ENCODE assay signal across 12 mouse cellular contexts in the genomic region with DNA sequence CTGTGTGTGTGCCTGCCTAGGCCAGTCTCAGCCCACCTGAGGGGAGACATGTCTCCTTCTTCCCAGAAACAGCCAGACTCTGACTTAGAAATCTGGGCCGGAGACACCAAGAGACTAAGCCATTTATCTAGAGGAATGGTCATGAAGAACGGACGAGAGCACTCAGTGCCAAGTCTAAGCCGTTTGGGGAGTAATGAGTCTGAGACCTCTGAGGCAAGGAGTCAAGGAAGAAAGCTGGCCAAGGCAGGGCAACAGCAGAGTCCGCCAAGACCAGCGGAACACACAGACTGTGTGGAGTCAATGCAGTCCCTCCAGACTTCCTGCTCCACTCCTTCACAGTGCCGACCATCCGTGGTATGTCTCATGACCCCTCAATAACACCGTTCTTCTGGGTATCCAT.
DNase-seq lines count a peak whose midpoint lies in the region; ATAC-seq and TF ChIP-seq lines count a peak whose summit lies in the region.
"Had no signal": no experiment of that assay in that cellular context is flagged by ENCODE, and none has a peak within 500 bp of the region (broad histone marks: within the 10 kb centered on the region; RNA-seq: fewer than 3 reads in every experiment).

No protein-coding gene starts in this region.

- TF ChIP-seq POLR2A in lung, adult 2 months (IDR thresholded peaks at IDR 0.05; ENCODE audit: borderline replicate concordance, extremely low read depth, low read depth, low read length): no peak

- H3K9ac ChIP-seq in embryonic facial prominence, embryonic 15.5 days: no peak overlapping the region
- H3K9ac ChIP-seq in lung, embryonic 15.5 days: no peak overlapping the region
- no peak overlapping the region for H3K9ac ChIP-seq in intestine, embryonic 16.5 days (ENCODE audit: low read depth, low read length)
- H3K9ac ChIP-seq: limb, embryonic 15.5 days had no signal

- no peak for ATAC-seq in embryonic facial prominence, embryonic 15.5 days (ENCODE audit: insufficient number of reproducible peaks, low FRiP score, low TSS enrichment, low read depth)
- peak; percentile 60; the same call in 1 of the 2 replicates for ATAC-seq in lung, embryonic 15.5 days (ENCODE audit: borderline replicate concordance, extremely low read depth, low FRiP score, low TSS enrichment)
- no peak for ATAC-seq in intestine, embryonic 16.5 days
- ATAC-seq: forebrain, embryonic 14.5 days had no signal

- TF ChIP-seq CTCF in lung, adult 2 months (IDR thresholded peaks at IDR 0.05; ENCODE audit: insufficient read depth, low read length): no peak

- H3K27ac ChIP-seq in embryonic facial prominence, embryonic 15.5 days (replicated peaks): 0 out of 2 replicates have a peak overlapping the region, but pooled peaks have one; percentile 5
- H3K27ac ChIP-seq in embryonic facial prominence, embryonic 10.5 days (replicated peaks): no peak overlapping the region; the same call in 1 of the 2 replicates
- no peak overlapping the region for H3K27ac ChIP-seq in lung, embryonic 15.5 days
- no peak overlapping the region for H3K27ac ChIP-seq in midbrain, embryonic 10.5 days (replicated peaks)
- no peak overlapping the region for H3K27ac ChIP-seq in intestine, embryonic 16.5 days (ENCODE audit: low read length)
- H3K27ac ChIP-seq: limb, embryonic 15.5 days had no signal

- H3K4me1 ChIP-seq in embryonic facial prominence, embryonic 15.5 days: peaks cover 54% of the 10 kb centered on the region
- peaks cover 67% of the 10 kb centered on the region for H3K4me1 ChIP-seq in embryonic facial prominence, embryonic 10.5 days
- H3K4me1 ChIP-seq in lung, adult 2 months (ENCODE audit: control insufficient read depth, insufficient read depth, low read length): no peaks in the 10 kb centered on the region
- H3K4me1 ChIP-seq in lung, embryonic 15.5 days: peaks cover 40% of the 10 kb centered on the region
- H3K4me1 ChIP-seq in midbrain, embryonic 10.5 days: peaks cover 20% of the 10 kb centered on the region
- 0 out of 2 replicates have a peak, but pooled peaks cover 3% of the 10 kb centered on the region for H3K4me1 ChIP-seq in intestine, embryonic 16.5 days (ENCODE audit: control insufficient read depth, insufficient read depth, low read length)

- H3K36me3 ChIP-seq in embryonic facial prominence, embryonic 15.5 days: no peaks in the 10 kb centered on the region
- peaks cover 17% of the 10 kb centered on the region for H3K36me3 ChIP-seq in embryonic facial prominence, embryonic 10.5 days (replicated peaks)
- H3K36me3 ChIP-seq in lung, embryonic 15.5 days: no peaks in the 10 kb centered on the region
- no peaks in the 10 kb centered on the region; the same call in 1 of the 2 replicates for H3K36me3 ChIP-seq in midbrain, embryonic 10.5 days
- no peaks in the 10 kb centered on the region for H3K36me3 ChIP-seq in intestine, embryonic 16.5 days (ENCODE audit: control insufficient read depth, insufficient read depth, low read length)
- H3K36me3 ChIP-seq: limb, embryonic 15.5 days had no signal

- H3K9me3 ChIP-seq in embryonic facial prominence, embryonic 15.5 days (replicated peaks): no peaks in the 10 kb centered on the region
- H3K9me3 ChIP-seq in embryonic facial prominence, embryonic 10.5 days: 0 out of 2 replicates have a peak, but pooled peaks cover 5% of the 10 kb centered on the region
- H3K9me3 ChIP-seq in lung, embryonic 15.5 days: no peaks in the 10 kb centered on the region
- H3K9me3 ChIP-seq in midbrain, embryonic 10.5 days (replicated peaks): peaks cover 8% of the 10 kb centered on the region; the same call in 1 of the 2 replicates
- no peaks in the 10 kb centered on the region for H3K9me3 ChIP-seq in intestine, embryonic 16.5 days (ENCODE audit: control insufficient read depth, low read length)
- H3K9me3 ChIP-seq: limb, embryonic 15.5 days had no signal

- no peak overlapping the region for H3K4me3 ChIP-seq in embryonic facial prominence, embryonic 15.5 days (replicated peaks)
- no peak overlapping the region for H3K4me3 ChIP-seq in embryonic facial prominence, embryonic 10.5 days
- H3K4me3 ChIP-seq in lung, adult 2 months (replicated peaks; ENCODE audit: extremely low read depth, low read depth, low read length): no peak overlapping the region
- no peak overlapping the region for H3K4me3 ChIP-seq in lung, embryonic 15.5 days
- H3K4me3 ChIP-seq in midbrain, embryonic 10.5 days: no peak overlapping the region
- no peak overlapping the region for H3K4me3 ChIP-seq in intestine, embryonic 16.5 days (ENCODE audit: low read length)
- H3K4me3 ChIP-seq: limb, embryonic 15.5 days had no signal

- WGBS in embryonic facial prominence, embryonic 15.5 days: 78% methylated on average over 9 of the region's 9 CpGs
- WGBS in embryonic facial prominence, embryonic 10.5 days: 86% methylated on average over 9 of the region's 9 CpGs
- 52% methylated on average over 9 of the region's 9 CpGs for WGBS in lung, adult 2 months
- 39% methylated on average over 9 of the region's 9 CpGs for WGBS in lung, embryonic 15.5 days
- 93% methylated on average over 9 of the region's 9 CpGs for WGBS in midbrain, embryonic 10.5 days
- WGBS in intestine, embryonic 16.5 days: 83% methylated on average over 9 of the region's 9 CpGs

- DNase-seq in embryonic facial prominence, embryonic 10.5 days (ENCODE audit: low spot score): no peak
- peak; percentile 20 to 47 for DNase-seq in lung, adult 18-20 months
- DNase-seq in lung, adult 2 months: no peak
- peak; percentile 25 for DNase-seq in testis, postnatal 14 days (ENCODE audit: low spot score)
- DNase-seq in midbrain, embryonic 10.5 days (ENCODE audit: low spot score): no peak
- DNase-seq: cerebellum, adult 9-11 months; thymus, adult 2 months had no signal

- H3K4me2 ChIP-seq in embryonic facial prominence, embryonic 15.5 days (replicated peaks): no peak overlapping the region
- no peak overlapping the region for H3K4me2 ChIP-seq in lung, embryonic 15.5 days
- H3K4me2 ChIP-seq in intestine, embryonic 16.5 days (ENCODE audit: low read depth, low read length): no peak overlapping the region
- H3K4me2 ChIP-seq: limb, embryonic 15.5 days had no signal

- H3K27me3 ChIP-seq in embryonic facial prominence, embryonic 15.5 days: no peaks in the 10 kb centered on the region
- no peaks in the 10 kb centered on the region for H3K27me3 ChIP-seq in embryonic facial prominence, embryonic 10.5 days (replicated peaks; ENCODE audit: low read depth, poor library complexity, severe bottlenecking)
- H3K27me3 ChIP-seq in lung, embryonic 15.5 days: no peaks in the 10 kb centered on the region
- no peaks in the 10 kb centered on the region for H3K27me3 ChIP-seq in midbrain, embryonic 10.5 days (ENCODE audit: low read depth, poor library complexity, severe bottlenecking)
- no peaks in the 10 kb centered on the region for H3K27me3 ChIP-seq in intestine, embryonic 16.5 days (replicated peaks; ENCODE audit: control insufficient read depth, insufficient read depth, low read length)
- H3K27me3 ChIP-seq: limb, embryonic 15.5 days had no signal

Comparison
In these comparisons a context has a peak if more than half of its experiments do, and no peak if none do; other contexts are left out.
1. DNase-seq: peak in lung, adult 18-20 months (2 of 2) and testis, postnatal 14 days (single experiment); none in embryonic facial prominence, embryonic 10.5 days (single experiment), lung, adult 2 months (single experiment) and midbrain, embryonic 10.5 days (single experiment).